Mouse (Mus musculus): ENCODE measurements at regions not wholly inside any gene's neighbourhood (a gene's known extent, or its start where the extent isn't known, plus 50 kb on each side); places are given as distances from the start of the nearest gene placed in this dataset.

DNA sequence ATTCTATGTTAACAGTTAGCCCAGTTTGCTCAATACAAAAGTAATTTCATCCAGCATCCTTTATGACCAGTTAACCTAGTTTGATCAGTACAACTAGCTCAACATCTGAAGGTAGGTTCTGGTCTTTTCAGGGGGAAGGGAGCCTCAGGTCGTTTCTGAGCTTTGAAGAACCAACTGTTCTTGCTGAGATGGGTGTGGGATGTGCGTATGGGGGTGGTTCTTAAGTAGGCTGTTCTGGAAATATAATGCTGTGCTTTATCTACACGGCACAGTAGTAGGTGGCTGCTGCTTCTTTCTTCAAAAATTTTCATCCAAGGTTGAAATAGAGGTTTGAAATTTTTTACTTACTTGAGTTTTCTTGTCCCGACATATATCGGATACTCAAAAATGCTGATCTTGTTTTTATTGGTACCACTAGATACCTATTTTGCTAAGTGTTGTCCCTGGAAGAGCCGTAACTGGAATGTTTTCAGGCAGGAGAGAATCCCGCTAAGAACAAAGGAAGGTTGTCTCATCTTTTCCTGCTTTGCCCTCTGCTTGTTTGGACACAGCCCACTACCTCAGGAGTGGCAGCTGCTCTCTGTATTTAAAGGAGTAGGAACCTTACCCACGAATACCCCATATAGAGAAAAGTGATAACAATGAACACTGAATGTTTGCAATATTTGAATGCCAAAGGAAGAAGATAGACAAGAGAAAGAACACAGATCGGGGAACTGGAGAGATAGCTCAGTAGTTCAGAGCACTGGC is 275.5 kb downstream of the Cdh10 start:
- ATAC-seq (replicated peaks) = no peak

DNA sequence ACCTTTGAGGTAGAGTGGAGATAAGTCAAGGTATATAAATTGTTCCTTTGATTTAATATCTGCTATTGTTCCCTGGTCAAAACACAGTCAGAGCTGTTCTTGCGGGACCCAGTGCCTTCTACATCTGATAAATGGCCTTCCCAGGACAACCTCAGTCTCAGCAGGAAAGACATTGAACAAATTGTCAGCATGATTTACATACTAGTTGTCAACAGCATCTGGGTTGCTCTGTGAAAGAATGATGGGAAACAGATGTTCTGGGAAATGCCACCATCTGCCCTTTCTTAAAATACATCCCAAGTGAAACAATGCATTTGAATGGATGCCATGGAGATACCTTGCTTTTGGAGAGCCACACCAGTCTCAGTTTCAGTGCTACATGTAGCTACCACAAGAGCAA is 296.2 kb downstream of the Cdh10 start:
- Histone ChIP-seq H3K27me3 (replicated peaks) (no peaks in the 10 kb centered on the region), H3K27ac (no peak overlapping the region), H3K9me3 (no peaks in the 10 kb centered on the region), H3K4me2 (no peak overlapping the region), H3K4me3 (no peak overlapping the region), H3K36me3 (replicated peaks) (no peaks in the 10 kb centered on the region), H3K9ac (no peak overlapping the region), H3K4me1 (no peaks in the 10 kb centered on the region)
- ATAC-seq (replicated peaks) = no peak
- WGBS = 57% methylated on average over 1 of the region's 1 CpGs

More for the DNA sequence above, 275.5 kb downstream of the Cdh10 start:
- Histone ChIP-seq H3K4me2 (no peak overlapping the region), H3K9me3 (no peaks in the 10 kb centered on the region), H3K27ac (no peak overlapping the region), H3K36me3 (replicated peaks) (no peaks in the 10 kb centered on the region), H3K27me3 (replicated peaks) (no peaks in the 10 kb centered on the region), H3K4me1 (no peaks in the 10 kb centered on the region), H3K9ac (no peak overlapping the region), H3K4me3 (no peak overlapping the region)
- WGBS = 86% methylated on average over 9 of the region's 9 CpGs

DNA sequence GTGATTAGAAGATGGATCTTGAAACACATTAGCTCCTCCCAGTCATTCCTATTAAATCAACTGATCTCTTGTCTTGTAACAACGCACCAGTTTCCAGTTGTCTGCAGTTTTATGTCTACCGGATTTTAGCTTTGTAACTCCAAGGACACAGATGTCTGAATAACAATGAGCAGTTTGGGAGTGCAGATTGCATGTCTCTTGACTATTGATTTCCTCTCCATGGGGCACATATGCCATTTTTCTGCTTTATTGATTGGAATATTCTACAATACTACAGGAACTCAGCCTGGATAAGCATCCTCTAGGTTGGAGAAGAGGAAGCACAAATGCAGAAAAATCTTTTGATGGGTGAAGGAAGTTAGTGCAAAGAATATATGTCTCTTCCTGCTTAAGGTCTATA is 300.2 kb downstream of the Cdh10 start:
- 78% methylated on average over 2 of the region's 2 CpGs for WGBS
- H3K4me3 ChIP-seq = no peak overlapping the region
- no peaks in the 10 kb centered on the region for H3K9me3 ChIP-seq
- H3K4me1 ChIP-seq = no peaks in the 10 kb centered on the region
- no peak overlapping the region for H3K27ac ChIP-seq
- no peaks in the 10 kb centered on the region for H3K36me3 ChIP-seq (replicated peaks)
- no peak overlapping the region for H3K4me2 ChIP-seq
- no peak for ATAC-seq (replicated peaks)
- H3K9ac ChIP-seq = no peak overlapping the region
- H3K27me3 ChIP-seq (replicated peaks) = no peaks in the 10 kb centered on the region

DNA sequence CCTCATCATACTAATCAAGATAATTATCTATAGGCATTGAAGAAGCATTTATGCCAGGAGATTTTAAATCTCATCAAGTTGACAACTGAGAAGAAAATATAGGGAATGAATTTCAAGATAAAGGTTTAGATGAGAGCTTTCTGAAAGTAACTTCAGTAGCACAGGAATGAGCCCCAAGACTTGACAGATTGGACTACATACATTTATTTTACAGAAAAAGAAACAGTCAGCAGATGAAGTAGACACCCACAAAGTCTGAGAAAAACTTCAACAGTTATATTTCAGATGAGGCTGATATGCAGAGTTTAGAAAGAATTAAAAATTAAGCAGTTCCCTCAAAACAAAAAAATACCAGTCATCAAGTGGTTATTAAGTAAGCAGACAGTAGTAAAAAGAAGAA is 308.7 kb downstream of the Cdh10 start:
- H3K4me1 ChIP-seq = no peaks in the 10 kb centered on the region
- ATAC-seq (replicated peaks) = no peak
- no peak overlapping the region for H3K9ac ChIP-seq
- no peak overlapping the region for H3K27ac ChIP-seq
- H3K4me3 ChIP-seq = no peak overlapping the region
- H3K36me3 ChIP-seq (replicated peaks) = no peaks in the 10 kb centered on the region
- no peaks in the 10 kb centered on the region for H3K27me3 ChIP-seq (replicated peaks)
- no peak overlapping the region for H3K4me2 ChIP-seq
- H3K9me3 ChIP-seq = no peaks in the 10 kb centered on the region

DNA sequence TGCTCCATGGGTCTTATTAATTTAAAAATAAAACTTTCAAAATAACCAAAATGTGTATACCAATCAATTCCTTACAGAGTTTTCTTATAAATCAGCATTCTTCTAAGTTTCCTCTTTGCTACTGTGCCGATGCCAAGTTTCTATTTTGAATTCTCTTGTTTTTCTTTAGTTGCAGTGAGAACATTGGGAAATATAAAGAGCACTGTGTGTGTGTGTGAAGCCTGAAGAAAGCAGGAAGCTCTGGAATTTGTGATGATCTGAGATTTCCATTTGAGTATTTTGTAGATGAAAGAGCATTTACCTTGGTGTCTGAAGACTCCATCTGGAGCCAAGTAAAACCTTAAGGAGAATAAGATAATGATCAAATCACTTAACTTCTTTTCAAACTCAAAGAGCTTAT is 310.6 kb downstream of the Cdh10 start:
- WGBS = 91% methylated on average over 1 of the region's 1 CpGs
- no peak overlapping the region for H3K27ac ChIP-seq
- H3K27me3 ChIP-seq (replicated peaks) = no peaks in the 10 kb centered on the region
- H3K36me3 ChIP-seq (replicated peaks) = no peaks in the 10 kb centered on the region
- no peak overlapping the region for H3K9ac ChIP-seq
- no peak for ATAC-seq (replicated peaks)
- H3K4me2 ChIP-seq = no peak overlapping the region
- H3K4me1 ChIP-seq = no peaks in the 10 kb centered on the region
- no peaks in the 10 kb centered on the region for H3K9me3 ChIP-seq
- H3K4me3 ChIP-seq = no peak overlapping the region

DNA sequence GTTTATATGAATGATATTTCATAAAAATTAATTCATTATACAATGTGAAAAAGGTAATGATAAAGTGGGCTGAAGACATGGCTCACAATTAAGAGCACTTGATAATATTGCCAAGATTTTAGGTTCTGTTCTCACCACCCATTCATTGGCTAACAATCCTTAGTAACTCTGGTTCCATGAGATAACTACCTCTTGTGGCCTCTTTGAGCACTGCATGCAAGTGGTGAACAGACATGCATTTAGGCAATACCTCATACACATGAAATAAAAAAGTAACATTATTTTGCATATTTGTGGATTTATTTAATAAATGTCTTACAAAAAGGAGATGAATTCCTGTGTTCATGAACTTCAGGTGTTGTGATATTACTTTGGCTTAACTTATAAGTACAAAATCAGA is 334.9 kb downstream of the Cdh10 start:
- no peak for ATAC-seq (replicated peaks)
- Histone ChIP-seq H3K9me3 (no peaks in the 10 kb centered on the region), H3K4me3 (no peak overlapping the region), H3K36me3 (replicated peaks) (no peaks in the 10 kb centered on the region), H3K4me2 (no peak overlapping the region), H3K9ac (no peak overlapping the region), H3K4me1 (no peaks in the 10 kb centered on the region), H3K27ac (no peak overlapping the region), H3K27me3 (replicated peaks) (no peaks in the 10 kb centered on the region)

DNA sequence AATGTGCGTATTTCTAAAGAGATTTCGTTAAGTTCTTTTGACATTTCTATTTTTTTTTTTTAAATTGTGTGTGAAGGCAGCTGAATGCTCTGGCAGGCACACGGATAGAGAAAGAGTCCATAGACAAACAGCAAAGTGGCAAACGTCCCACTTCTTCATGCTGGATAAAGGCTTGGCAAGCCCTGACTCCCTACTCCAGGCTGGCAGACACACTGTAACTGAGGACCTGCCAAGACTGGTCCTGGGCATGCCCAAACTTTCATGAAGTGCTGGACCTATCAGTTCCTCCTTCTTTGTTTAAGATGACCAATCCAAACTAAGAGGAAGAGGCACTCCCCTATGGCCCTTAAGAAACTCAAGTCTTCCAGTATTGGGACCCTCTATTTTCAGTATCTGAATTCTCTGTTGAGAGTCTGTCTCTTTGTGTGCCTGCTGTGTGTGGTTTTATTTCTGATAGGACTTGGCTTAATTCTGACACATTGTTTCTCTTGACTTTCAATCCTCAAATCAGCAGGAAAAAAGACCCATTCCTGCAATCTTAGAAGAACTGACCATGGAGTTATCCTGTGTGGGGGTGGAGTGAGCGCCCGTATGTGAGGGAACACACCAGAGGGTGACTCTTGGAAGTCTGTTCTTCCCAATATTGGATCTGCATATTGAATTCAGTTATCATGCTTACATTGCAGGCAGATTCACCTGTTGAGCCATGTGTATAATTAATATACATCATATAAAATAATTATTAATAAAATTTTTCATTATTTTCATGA is 343.6 kb downstream of the Cdh10 start:
- Histone ChIP-seq H3K36me3 (replicated peaks) (no peaks in the 10 kb centered on the region), H3K4me1 (no peaks in the 10 kb centered on the region), H3K4me2 (no peak overlapping the region), H3K4me3 (no peak overlapping the region), H3K27ac (no peak overlapping the region), H3K27me3 (replicated peaks) (no peaks in the 10 kb centered on the region), H3K9ac (no peak overlapping the region), H3K9me3 (no peaks in the 10 kb centered on the region)
- WGBS = 74% methylated on average over 6 of the region's 6 CpGs
- peak; percentile 97 for ATAC-seq (replicated peaks)

DNA sequence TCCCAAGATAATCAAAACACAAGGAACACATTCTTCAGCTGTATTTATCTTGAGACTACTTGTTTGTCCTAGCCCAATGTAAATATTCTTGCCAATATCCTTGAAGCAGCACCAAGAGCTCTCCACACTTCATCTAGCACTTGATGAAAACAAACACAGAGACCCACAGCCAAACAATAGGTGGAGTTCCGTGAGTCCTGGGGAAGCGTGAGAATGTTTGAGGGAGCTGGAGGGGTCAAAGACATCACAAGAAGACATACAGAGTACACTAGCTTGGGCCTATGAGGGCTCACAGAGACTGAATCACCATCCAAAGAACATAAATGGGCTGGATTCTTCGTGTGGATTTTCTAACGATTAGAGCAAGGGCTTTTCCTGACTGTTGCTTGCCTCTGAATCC is 356.7 kb downstream of the Cdh10 start:
- Histone ChIP-seq H3K4me1 (no peaks in the 10 kb centered on the region), H3K4me3 (no peak overlapping the region), H3K27ac (no peak overlapping the region), H3K9me3 (no peaks in the 10 kb centered on the region), H3K27me3 (replicated peaks) (no peaks in the 10 kb centered on the region), H3K36me3 (replicated peaks) (no peaks in the 10 kb centered on the region), H3K4me2 (no peak overlapping the region), H3K9ac (no peak overlapping the region)
- no peak for ATAC-seq (replicated peaks)
- 68% methylated on average over 4 of the region's 4 CpGs for WGBS

Data from midbrain, embryonic 15.5 days (tissue).